Mouse (Mus musculus): ENCODE measurements around the gene Ncor2. TPM values are rescaled to one million over a fixed set of nuclear protein-coding genes. Genes with fewer than 3 reads are reported as not detected.
"Not testable (repeated sequence)": the region's sequence is repeated elsewhere in the genome, so short reads cannot be mapped to it uniquely, and the experiment has no call there.

The Ncor2 gene
- polyA plus RNA-seq, 2 experiments, result 3.5 to 4.4 TPM

DNA sequence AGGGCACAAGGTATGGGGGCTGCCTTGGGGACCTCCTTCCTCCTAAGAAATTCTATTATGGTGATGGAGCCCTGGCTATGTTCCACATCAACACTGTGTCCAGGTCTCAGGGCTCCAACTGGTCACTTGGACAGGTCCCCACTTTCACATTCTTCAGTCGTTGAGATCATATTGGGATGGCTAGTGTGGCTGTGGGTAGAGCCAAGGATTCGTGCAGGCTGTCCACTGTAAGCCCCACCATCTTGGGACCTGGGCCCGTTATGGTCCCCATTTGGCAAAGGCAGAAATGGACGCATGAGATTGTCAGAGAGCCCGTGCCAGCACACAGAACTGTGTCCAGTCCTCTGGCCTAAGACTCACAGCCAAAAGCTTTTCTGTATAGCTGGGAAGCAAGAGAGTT is 23.1 kb upstream of the Ncor2 start:
- no peak overlapping the region for H3K4me2 ChIP-seq (ENCODE audit: low read depth)
- no peak overlapping the region for H3K9ac ChIP-seq (replicated peaks)
- no peak overlapping the region for H3K4me3 ChIP-seq (ENCODE audit: insufficient read depth in 1 of 2, low read depth in 2 of 2, low read length in 2 of 2)
- TF ChIP-seq CTCF (IDR thresholded peaks at IDR 0.05; ENCODE audit: low read depth), result no peak
- no peak for TF ChIP-seq EP300 (IDR thresholded peaks at IDR 0.05; ENCODE audit: low read depth)
- ATAC-seq (ENCODE audit: insufficient read depth), result no peak
- H3K4me1 ChIP-seq (replicated peaks; ENCODE audit: control insufficient read depth in 2 of 2, insufficient read depth in 2 of 2, low read length in 1 of 2), result no peaks in the 10 kb centered on the region
- 46% methylated on average over 5 of the region's 5 CpGs for WGBS (ENCODE audit: insufficient replicate concordance)
- H3K27me3 ChIP-seq (ENCODE audit: control insufficient read depth, insufficient read depth, low read length), result no peaks in the 10 kb centered on the region
- no peak for DNase-seq (ENCODE audit: low read depth in 3 of 3, low spot score in 3 of 3)
- no peak overlapping the region for H3K27ac ChIP-seq
- H3K36me3 ChIP-seq (replicated peaks; ENCODE audit: control insufficient read depth, insufficient read depth, low read depth), result no peaks in the 10 kb centered on the region
- no peaks in the 10 kb centered on the region for H3K9me3 ChIP-seq (ENCODE audit: control insufficient read depth, low read length)

DNA sequence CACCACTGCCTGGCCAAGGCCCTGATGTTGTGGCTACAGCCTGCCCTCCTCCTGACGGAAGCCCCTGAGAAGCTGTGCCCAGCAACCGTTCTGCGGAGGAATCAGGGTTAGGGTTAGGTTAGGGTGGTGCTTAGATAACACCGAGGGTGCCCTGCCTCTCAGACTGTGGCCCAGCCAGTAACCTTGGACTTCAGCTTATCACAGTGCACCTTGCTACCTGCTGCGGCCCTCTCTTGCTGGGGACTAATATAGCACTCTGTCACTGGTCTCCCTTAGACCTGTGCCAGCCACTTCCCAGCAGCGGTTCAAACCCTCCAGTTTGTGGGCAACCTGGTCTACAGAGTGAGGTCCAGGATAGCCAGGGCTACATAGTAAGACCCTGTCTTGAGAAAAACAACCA is 20.1 kb upstream of the Ncor2 start:
- no peak for ATAC-seq (ENCODE audit: insufficient read depth)
- no peak overlapping the region for H3K9ac ChIP-seq (replicated peaks)
- TF ChIP-seq EP300 (IDR thresholded peaks at IDR 0.05; ENCODE audit: low read depth), result no peak
- TF ChIP-seq CTCF (IDR thresholded peaks at IDR 0.05; ENCODE audit: low read depth), result no peak
- H3K4me3 ChIP-seq (ENCODE audit: insufficient read depth in 1 of 2, low read depth in 2 of 2, low read length in 2 of 2), result no peak overlapping the region
- WGBS (ENCODE audit: insufficient replicate concordance), result 51% methylated on average over 6 of the region's 6 CpGs
- no peaks in the 10 kb centered on the region for H3K9me3 ChIP-seq (ENCODE audit: control insufficient read depth, low read length)
- H3K27ac ChIP-seq, result no peak overlapping the region
- H3K4me2 ChIP-seq (ENCODE audit: low read depth), result no peak overlapping the region
- no peaks in the 10 kb centered on the region for H3K4me1 ChIP-seq (replicated peaks; ENCODE audit: control insufficient read depth in 2 of 2, insufficient read depth in 2 of 2, low read length in 1 of 2)
- H3K27me3 ChIP-seq (ENCODE audit: control insufficient read depth, insufficient read depth, low read length), result no peaks in the 10 kb centered on the region
- no peaks in the 10 kb centered on the region for H3K36me3 ChIP-seq (replicated peaks; ENCODE audit: control insufficient read depth, insufficient read depth, low read depth)
- no peak for DNase-seq (ENCODE audit: low read depth in 3 of 3, low spot score in 3 of 3)

DNA sequence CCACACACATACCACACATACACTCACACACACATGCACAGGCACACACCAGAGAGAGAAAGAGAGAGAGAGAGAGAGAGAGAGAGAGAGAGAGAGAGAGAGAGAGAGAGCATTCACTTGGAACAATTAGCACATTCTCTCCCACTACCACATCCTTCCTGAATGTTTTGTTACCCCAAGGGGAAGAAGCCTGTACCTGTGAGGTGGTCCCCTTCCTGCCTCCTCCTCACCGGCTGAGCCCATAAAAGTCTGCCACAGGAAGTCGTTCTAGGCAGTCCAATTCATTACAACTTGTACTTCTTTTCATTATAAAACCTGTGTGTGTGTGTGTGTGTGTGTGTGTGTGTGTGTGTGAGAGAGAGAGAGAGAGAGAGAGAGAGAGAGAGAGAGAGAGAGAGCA is 18.3 kb upstream of the Ncor2 start:
- H3K9ac ChIP-seq (replicated peaks); ATAC-seq (ENCODE audit: insufficient read depth); H3K4me3 ChIP-seq (ENCODE audit: insufficient read depth in 1 of 2, low read depth in 2 of 2, low read length in 2 of 2); H3K9me3 ChIP-seq (ENCODE audit: control insufficient read depth, low read length); H3K4me1 ChIP-seq (replicated peaks; ENCODE audit: control insufficient read depth in 2 of 2, insufficient read depth in 2 of 2, low read length in 1 of 2); H3K36me3 ChIP-seq (replicated peaks; ENCODE audit: control insufficient read depth, insufficient read depth, low read depth); H3K27ac ChIP-seq; H3K27me3 ChIP-seq (ENCODE audit: control insufficient read depth, insufficient read depth, low read length); H3K4me2 ChIP-seq (ENCODE audit: low read depth); DNase-seq (ENCODE audit: low read depth in 3 of 3, low spot score in 3 of 3): not testable (repeated sequence)
- 18% methylated on average over 2 of the region's 2 CpGs for WGBS (ENCODE audit: insufficient replicate concordance)

DNA sequence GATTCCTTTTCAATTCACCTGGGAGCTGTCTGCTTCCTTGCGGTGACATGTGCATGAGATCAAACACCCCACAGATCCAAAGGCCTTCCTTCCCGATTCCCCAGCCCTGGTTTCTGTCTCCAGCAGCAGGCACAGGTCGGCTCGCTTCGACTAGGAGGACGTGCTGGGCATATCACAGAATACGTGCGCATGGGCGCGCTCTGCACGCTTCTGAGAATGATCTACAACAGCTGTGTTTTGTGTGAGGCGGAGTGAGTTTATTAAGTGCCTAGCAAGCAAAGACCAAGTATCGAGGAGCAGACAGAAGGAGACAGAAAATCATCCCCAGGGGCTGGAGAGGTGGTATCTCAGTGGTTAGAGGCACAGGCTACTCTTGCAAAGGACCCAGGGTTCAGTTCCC is 17.0 kb upstream of the Ncor2 start:
- no peaks in the 10 kb centered on the region for H3K4me1 ChIP-seq (replicated peaks; ENCODE audit: control insufficient read depth in 2 of 2, insufficient read depth in 2 of 2, low read length in 1 of 2)
- H3K4me2 ChIP-seq (ENCODE audit: low read depth), result no peak overlapping the region
- H3K9ac ChIP-seq (replicated peaks), result no peak overlapping the region
- TF ChIP-seq CTCF (IDR thresholded peaks at IDR 0.05; ENCODE audit: low read depth) (no peak), EP300 (IDR thresholded peaks at IDR 0.05; ENCODE audit: low read depth) (no peak)
- 74% methylated on average over 13 of the region's 13 CpGs for WGBS (ENCODE audit: insufficient replicate concordance)
- no peak overlapping the region for H3K27ac ChIP-seq
- H3K36me3 ChIP-seq (replicated peaks; ENCODE audit: control insufficient read depth, insufficient read depth, low read depth), result no peaks in the 10 kb centered on the region
- no peaks in the 10 kb centered on the region; the same call in 1 of the 2 replicates for H3K27me3 ChIP-seq (ENCODE audit: control insufficient read depth, insufficient read depth, low read length)
- H3K9me3 ChIP-seq (ENCODE audit: control insufficient read depth, low read length), result no peaks in the 10 kb centered on the region
- no peak for ATAC-seq (ENCODE audit: insufficient read depth)
- no peak for DNase-seq (ENCODE audit: low read depth in 3 of 3, low spot score in 3 of 3)
- H3K4me3 ChIP-seq (ENCODE audit: insufficient read depth in 1 of 2, low read depth in 2 of 2, low read length in 2 of 2), result no peak overlapping the region

DNA sequence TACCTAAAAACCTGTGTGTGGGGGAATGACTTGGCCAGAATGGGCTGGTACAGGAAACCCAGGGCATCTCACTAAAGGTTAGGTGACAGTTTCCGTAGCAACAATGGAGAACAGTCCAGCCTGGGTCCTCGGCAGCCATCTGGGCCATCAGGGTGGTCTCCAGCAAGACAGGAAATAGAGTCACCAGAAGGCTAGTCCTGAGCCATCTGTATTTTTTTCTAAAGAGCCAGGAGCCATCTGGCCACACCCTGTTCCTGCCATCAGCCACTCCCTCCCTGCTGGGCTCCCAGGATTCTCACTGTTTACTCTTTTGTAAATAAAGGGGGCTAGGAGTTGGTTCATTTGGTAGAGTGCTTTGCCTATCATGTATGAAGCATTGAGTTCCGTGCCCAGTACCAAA is 16.1 kb upstream of the Ncor2 start:
- H3K9me3 ChIP-seq (ENCODE audit: control insufficient read depth, low read length), result no peaks in the 10 kb centered on the region
- 40% methylated on average over 3 of the region's 3 CpGs for WGBS (ENCODE audit: insufficient replicate concordance)
- H3K4me1 ChIP-seq (replicated peaks; ENCODE audit: control insufficient read depth in 2 of 2, insufficient read depth in 2 of 2, low read length in 1 of 2), result no peaks in the 10 kb centered on the region
- H3K27me3 ChIP-seq (ENCODE audit: control insufficient read depth, insufficient read depth, low read length), result no peaks in the 10 kb centered on the region; the same call in 1 of the 2 replicates
- no peaks in the 10 kb centered on the region for H3K36me3 ChIP-seq (replicated peaks; ENCODE audit: control insufficient read depth, insufficient read depth, low read depth)
- H3K27ac ChIP-seq, result no peak overlapping the region
- no peak overlapping the region for H3K9ac ChIP-seq (replicated peaks)
- no peak for TF ChIP-seq CTCF (IDR thresholded peaks at IDR 0.05; ENCODE audit: low read depth)
- TF ChIP-seq EP300 (IDR thresholded peaks at IDR 0.05; ENCODE audit: low read depth), result no peak
- no peak overlapping the region for H3K4me2 ChIP-seq (ENCODE audit: low read depth)
- H3K4me3 ChIP-seq (ENCODE audit: insufficient read depth in 1 of 2, low read depth in 2 of 2, low read length in 2 of 2), result no peak overlapping the region
- ATAC-seq (ENCODE audit: insufficient read depth) (no peak), DNase-seq (ENCODE audit: low read depth in 3 of 3, low spot score in 3 of 3) (no peak)

Data from liver, embryonic 14.5 days (tissue).